Mouse (Mus musculus): ENCODE data around the gene Egr4. TPM values are rescaled to one million over a fixed set of nuclear protein-coding genes. Genes with fewer than 3 reads are reported as not detected.

The Egr4 gene
- not detected in 2 replicates for polyA plus RNA-seq (2015; fragmentation: Nextera tagmentation; extraction: Ambion mirVana)

DNA sequence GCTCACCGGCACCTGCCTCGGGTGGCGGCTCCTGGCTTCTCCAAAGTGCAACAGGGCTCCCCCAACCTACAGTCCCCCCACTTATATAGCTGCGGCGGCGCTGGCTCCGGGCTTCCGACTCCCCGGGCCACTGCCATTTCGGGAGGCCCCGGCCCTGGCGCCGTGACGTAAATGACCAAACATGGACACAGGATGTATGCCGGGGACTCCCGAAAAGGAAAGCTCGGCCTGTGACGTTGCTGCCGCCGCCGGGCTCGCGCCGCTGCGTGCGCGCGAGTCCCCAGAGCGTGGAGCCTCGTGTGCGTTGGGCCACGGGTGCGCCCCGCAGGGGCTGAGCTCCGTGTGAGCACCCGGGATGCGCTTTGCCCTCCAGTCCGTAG lies at the start of gene Egr4:
TSS of gene Egr4 (minus strand) at position 59 of the 380 bp plus-strand sequence.
- Histone ChIP-seq H3K27ac (ENCODE audit: low read length) (no peak within 1 kb of the TSS), H3K4me1 (ENCODE audit: control insufficient read depth, insufficient read depth, low read length) (peaks cover 14% of the 10 kb centered on the region), H3K4me3 (replicated peaks; ENCODE audit: low read length) (peak within 1 kb of the TSS; percentile 52), H3K9ac (ENCODE audit: low read length) (no peak within 1 kb of the TSS), H3K4me2 (ENCODE audit: low read depth, low read length) (peak within 1 kb of the TSS; percentile 83), H3K9me3 (replicated peaks; ENCODE audit: control insufficient read depth, low read length) (no peaks in the 10 kb centered on the region), H3K27me3 (ENCODE audit: control insufficient read depth, insufficient read depth, low read length) (peaks cover 50% of the 10 kb centered on the region), H3K36me3 (ENCODE audit: control insufficient read depth, insufficient read depth, low read length) (no peaks in the 10 kb centered on the region)
- under 1% methylated on average over 38 of the region's 38 CpGs for WGBS
- ATAC-seq (ENCODE audit: insufficient read depth, low FRiP score), result peak; percentile 49; the same call in 1 of the 2 replicates

DNA sequence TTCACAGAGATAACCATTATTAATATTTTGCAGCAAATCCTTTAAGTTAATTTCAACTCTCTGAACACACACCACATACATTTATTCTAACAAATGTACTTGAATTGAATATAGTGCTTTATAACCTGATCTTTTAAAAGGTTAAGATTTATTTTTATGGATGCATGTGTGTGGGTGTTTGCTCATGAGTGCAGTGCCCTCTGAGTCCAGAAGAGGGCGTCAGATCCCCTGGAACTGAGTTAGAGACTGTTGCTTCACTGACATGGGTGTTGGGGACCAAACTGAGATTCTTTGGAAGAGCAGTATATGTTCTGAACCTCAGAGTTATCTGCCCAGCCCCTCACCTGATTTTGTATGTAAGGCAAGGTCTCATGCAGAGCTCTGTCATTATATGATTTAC lies 49.0 kb upstream of the Egr4 start:
- no peaks in the 10 kb centered on the region for H3K9me3 ChIP-seq (replicated peaks; ENCODE audit: control insufficient read depth, low read length)
- WGBS, result 28% methylated on average over 1 of the region's 1 CpGs
- H3K4me3 ChIP-seq (replicated peaks; ENCODE audit: low read length), result no peak overlapping the region
- H3K4me1 ChIP-seq (ENCODE audit: control insufficient read depth, insufficient read depth, low read length), result no peaks in the 10 kb centered on the region
- H3K4me2 ChIP-seq (ENCODE audit: low read depth, low read length), result no peak overlapping the region
- H3K36me3 ChIP-seq (ENCODE audit: control insufficient read depth, insufficient read depth, low read length), result no peaks in the 10 kb centered on the region
- H3K27ac ChIP-seq (ENCODE audit: low read length), result no peak overlapping the region
- no peaks in the 10 kb centered on the region for H3K27me3 ChIP-seq (ENCODE audit: control insufficient read depth, insufficient read depth, low read length)
- no peak overlapping the region for H3K9ac ChIP-seq (ENCODE audit: low read length)
- ATAC-seq (ENCODE audit: insufficient read depth, low FRiP score), result no peak

DNA sequence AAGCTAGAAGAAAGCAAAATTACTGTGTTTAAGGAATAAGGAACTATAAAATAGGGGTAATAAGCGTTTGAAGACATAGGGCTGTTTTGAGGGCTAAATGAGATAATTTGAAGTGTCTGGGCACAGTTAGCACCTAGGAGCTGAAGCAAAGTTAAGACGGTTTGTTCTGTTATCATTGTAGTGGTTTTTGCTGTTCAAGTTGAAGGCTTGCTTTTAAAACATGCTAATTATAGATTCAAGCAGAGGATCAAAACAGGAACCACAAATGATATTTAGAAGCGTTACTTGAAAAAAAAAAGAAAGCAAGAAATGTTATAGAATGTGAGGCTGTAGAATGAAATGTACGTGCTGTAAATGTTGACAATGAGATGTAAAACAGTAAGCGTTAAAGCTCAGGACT lies 34.3 kb upstream of the Egr4 start:
- no peak for ATAC-seq (ENCODE audit: insufficient read depth, low FRiP score)

DNA sequence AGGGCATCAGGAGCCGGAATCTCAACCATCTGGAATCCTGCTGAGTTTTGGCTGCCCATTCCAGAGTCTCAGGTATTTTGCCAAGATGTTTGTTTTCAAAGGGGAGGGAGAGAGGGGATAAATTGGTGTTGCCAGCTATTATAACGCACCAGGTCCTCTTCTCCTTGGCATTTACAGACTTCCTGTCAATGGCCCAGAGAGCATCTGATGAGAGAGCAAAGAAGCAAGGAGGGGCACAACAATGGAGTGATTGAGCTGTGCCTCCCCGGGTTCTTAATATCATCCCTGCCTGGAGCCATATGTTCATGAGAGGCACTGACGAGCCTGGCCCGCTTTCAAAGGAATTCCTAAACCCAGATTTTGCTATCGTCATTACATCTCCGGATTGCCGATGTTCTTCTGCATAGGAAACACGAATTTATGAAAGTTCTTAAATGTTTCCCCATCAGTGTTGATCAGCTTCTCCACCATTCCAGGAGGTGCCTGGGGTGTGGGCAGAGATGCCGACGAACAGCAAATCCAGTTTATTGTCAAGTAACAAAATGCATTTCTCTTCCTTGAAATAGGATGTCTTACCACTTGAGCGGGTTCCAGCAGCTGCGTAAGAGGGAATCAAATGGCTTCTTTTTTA lies 31.0 kb upstream of the Egr4 start:
- no peaks in the 10 kb centered on the region for H3K27me3 ChIP-seq (ENCODE audit: control insufficient read depth, insufficient read depth, low read length)
- WGBS, result 72% methylated on average over 13 of the region's 13 CpGs
- H3K36me3 ChIP-seq (ENCODE audit: control insufficient read depth, insufficient read depth, low read length), result no peaks in the 10 kb centered on the region
- H3K9me3 ChIP-seq (replicated peaks; ENCODE audit: control insufficient read depth, low read length), result no peaks in the 10 kb centered on the region
- no peak for ATAC-seq (ENCODE audit: insufficient read depth, low FRiP score)
- no peak overlapping the region for H3K4me3 ChIP-seq (replicated peaks; ENCODE audit: low read length)
- no peak overlapping the region for H3K4me2 ChIP-seq (ENCODE audit: low read depth, low read length)
- no peaks in the 10 kb centered on the region for H3K4me1 ChIP-seq (ENCODE audit: control insufficient read depth, insufficient read depth, low read length)
- H3K27ac ChIP-seq (ENCODE audit: low read length), result no peak overlapping the region
- H3K9ac ChIP-seq (ENCODE audit: low read length), result no peak overlapping the region

More for the DNA sequence above, 34.3 kb upstream of the Egr4 start:
- WGBS, result 83% methylated on average over 5 of the region's 5 CpGs
- Histone ChIP-seq H3K4me1 (ENCODE audit: control insufficient read depth, insufficient read depth, low read length) (no peaks in the 10 kb centered on the region), H3K4me3 (replicated peaks; ENCODE audit: low read length) (no peak overlapping the region), H3K36me3 (ENCODE audit: control insufficient read depth, insufficient read depth, low read length) (no peaks in the 10 kb centered on the region), H3K9ac (ENCODE audit: low read length) (no peak overlapping the region), H3K27ac (ENCODE audit: low read length) (no peak overlapping the region), H3K27me3 (ENCODE audit: control insufficient read depth, insufficient read depth, low read length) (no peaks in the 10 kb centered on the region), H3K9me3 (replicated peaks; ENCODE audit: control insufficient read depth, low read length) (no peaks in the 10 kb centered on the region), H3K4me2 (ENCODE audit: low read depth, low read length) (no peak overlapping the region)

DNA sequence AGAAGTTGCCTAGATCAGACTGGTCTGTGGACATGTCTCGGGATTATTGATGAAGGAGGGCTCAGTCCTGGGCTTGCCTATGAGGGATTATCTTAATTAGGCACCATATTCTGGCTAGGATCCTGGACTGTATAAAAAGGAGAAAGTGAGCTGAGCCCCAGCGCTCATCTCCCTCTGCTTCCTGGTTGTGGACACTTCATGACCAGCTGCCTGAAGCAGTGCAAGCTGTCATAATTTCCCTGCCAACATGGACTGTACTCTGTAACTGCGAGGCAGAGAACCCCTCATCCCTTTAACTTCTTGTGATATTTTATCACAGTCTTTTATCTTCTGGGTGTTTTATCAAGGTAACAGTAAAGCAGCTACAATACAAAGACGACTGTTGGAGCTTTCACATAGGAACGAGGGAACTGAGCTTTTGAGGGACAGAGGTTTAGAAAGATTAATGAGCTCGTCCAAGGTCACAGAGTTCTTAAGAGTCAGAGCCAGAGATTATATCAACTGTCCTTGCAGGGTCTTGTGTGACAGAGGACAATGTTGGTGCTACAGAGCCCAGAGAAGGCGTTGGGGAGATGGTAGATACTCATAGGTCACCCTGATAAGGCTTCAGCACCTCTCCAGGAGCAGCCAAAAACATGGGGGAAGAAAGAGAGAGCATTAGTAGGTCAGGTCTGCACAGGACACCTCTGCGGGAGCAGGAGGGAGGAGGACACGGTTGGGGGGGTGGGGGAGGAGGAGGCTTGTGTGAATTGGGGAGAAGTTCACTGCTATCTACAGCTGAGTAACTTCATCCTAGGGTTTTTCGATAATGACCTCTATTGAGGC lies 30.2 kb upstream of the Egr4 start:
- H3K36me3 ChIP-seq (ENCODE audit: control insufficient read depth, insufficient read depth, low read length), result no peaks in the 10 kb centered on the region
- no peak overlapping the region for H3K9ac ChIP-seq (ENCODE audit: low read length)
- no peaks in the 10 kb centered on the region for H3K9me3 ChIP-seq (replicated peaks; ENCODE audit: control insufficient read depth, low read length)
- H3K4me1 ChIP-seq (ENCODE audit: control insufficient read depth, insufficient read depth, low read length), result no peaks in the 10 kb centered on the region
- no peak for ATAC-seq (ENCODE audit: insufficient read depth, low FRiP score)
- H3K4me3 ChIP-seq (replicated peaks; ENCODE audit: low read length), result no peak overlapping the region
- WGBS, result 68% methylated on average over 10 of the region's 10 CpGs
- no peak overlapping the region for H3K4me2 ChIP-seq (ENCODE audit: low read depth, low read length)
- H3K27me3 ChIP-seq (ENCODE audit: control insufficient read depth, insufficient read depth, low read length), result no peaks in the 10 kb centered on the region
- no peak overlapping the region for H3K27ac ChIP-seq (ENCODE audit: low read length)

DNA sequence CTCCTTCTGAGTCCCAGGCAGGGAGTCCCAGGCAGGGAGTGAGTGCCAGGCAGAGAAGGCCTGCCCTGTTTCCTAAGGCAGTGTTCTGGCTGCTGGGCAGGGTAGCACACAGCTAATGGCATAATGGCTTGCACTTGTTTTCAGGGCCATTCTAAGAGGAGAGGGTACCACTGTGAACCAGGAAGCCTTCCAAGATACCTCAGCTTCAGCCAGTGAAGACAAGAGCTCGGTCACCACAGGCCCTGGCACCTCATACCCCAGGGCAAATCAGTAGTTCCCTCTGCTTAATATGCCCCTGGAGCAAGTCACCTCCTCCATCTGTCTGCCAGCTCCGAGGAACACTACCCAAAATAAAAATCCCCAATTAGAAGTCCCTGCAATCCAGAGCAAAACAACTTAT lies 9.4 kb upstream of the Egr4 start:
- Histone ChIP-seq H3K4me1 (ENCODE audit: control insufficient read depth, insufficient read depth, low read length) (no peaks in the 10 kb centered on the region), H3K36me3 (ENCODE audit: control insufficient read depth, insufficient read depth, low read length) (no peaks in the 10 kb centered on the region), H3K4me2 (ENCODE audit: low read depth, low read length) (no peak overlapping the region), H3K27me3 (ENCODE audit: control insufficient read depth, insufficient read depth, low read length) (no peaks in the 10 kb centered on the region), H3K9ac (ENCODE audit: low read length) (no peak overlapping the region), H3K4me3 (replicated peaks; ENCODE audit: low read length) (no peak overlapping the region), H3K9me3 (replicated peaks; ENCODE audit: control insufficient read depth, low read length) (no peaks in the 10 kb centered on the region), H3K27ac (ENCODE audit: low read length) (no peak overlapping the region)
- ATAC-seq (ENCODE audit: insufficient read depth, low FRiP score), result no peak
- WGBS, result 78% methylated on average over 2 of the region's 2 CpGs

DNA sequence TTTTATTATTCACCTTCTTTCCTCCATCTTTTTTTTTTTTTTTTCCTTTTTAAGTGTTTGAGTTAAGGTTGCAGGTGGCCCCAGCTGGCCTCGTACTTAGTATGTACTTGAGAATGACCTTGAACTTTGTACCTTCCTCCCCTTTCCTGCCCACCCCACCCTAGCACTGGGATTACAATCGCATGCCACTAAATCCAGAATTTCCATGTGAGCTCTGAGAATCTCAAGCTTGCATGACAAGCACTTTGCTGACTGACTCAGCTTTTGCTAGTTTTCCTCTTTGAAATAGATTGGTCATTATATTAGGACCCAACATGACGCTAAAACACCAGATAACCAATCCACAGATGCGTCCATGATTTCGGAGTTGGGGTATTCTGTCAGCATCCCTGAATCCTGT lies 8.6 kb upstream of the Egr4 start:
- no peak overlapping the region for H3K4me2 ChIP-seq (ENCODE audit: low read depth, low read length)
- H3K9me3 ChIP-seq (replicated peaks; ENCODE audit: control insufficient read depth, low read length), result no peaks in the 10 kb centered on the region
- no peaks in the 10 kb centered on the region for H3K4me1 ChIP-seq (ENCODE audit: control insufficient read depth, insufficient read depth, low read length)
- 85% methylated on average over 5 of the region's 5 CpGs for WGBS
- H3K27ac ChIP-seq (ENCODE audit: low read length), result no peak overlapping the region
- no peak overlapping the region for H3K9ac ChIP-seq (ENCODE audit: low read length)
- H3K36me3 ChIP-seq (ENCODE audit: control insufficient read depth, insufficient read depth, low read length), result no peaks in the 10 kb centered on the region
- no peak for ATAC-seq (ENCODE audit: insufficient read depth, low FRiP score)
- H3K4me3 ChIP-seq (replicated peaks; ENCODE audit: low read length), result no peak overlapping the region
- no peaks in the 10 kb centered on the region for H3K27me3 ChIP-seq (ENCODE audit: control insufficient read depth, insufficient read depth, low read length)

DNA sequence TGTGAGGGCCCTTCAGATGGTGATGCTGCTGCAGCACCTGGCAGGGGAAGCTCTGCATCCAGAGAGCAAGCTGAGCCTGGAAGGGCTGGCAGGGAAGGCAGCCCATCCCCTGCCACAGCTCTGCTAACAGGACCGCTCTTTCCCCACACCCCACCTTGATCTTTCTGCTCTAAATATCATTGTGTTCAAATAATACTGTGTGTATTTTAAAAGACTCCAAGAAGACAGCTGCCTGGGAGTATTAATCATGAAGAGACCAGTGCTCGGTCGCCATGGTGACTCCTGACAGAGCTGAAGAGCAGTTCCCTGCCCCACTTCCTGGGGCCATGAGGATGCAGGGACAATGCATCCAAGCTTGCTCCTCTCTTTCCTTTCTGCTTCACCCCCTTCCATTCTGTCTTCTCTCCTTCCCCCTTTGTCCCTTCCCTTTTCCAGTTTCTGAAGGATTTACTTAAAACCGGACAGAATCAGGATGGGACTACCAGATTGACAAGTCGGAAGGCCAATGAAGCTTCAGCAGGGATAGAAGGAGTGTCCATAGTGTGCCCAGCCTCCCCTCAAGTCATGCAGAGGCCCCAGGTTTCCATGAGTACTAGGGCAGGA lies 4.8 kb upstream of the Egr4 start:
- Histone ChIP-seq H3K4me2 (ENCODE audit: low read depth, low read length) (no peak overlapping the region), H3K36me3 (ENCODE audit: control insufficient read depth, insufficient read depth, low read length) (no peaks in the 10 kb centered on the region), H3K4me3 (replicated peaks; ENCODE audit: low read length) (no peak overlapping the region), H3K4me1 (ENCODE audit: control insufficient read depth, insufficient read depth, low read length) (peaks cover 2% of the 10 kb centered on the region), H3K27ac (ENCODE audit: low read length) (no peak overlapping the region), H3K9ac (ENCODE audit: low read length) (no peak overlapping the region), H3K9me3 (replicated peaks; ENCODE audit: control insufficient read depth, low read length) (no peaks in the 10 kb centered on the region), H3K27me3 (ENCODE audit: control insufficient read depth, insufficient read depth, low read length) (peaks cover 23% of the 10 kb centered on the region)
- no peak for ATAC-seq (ENCODE audit: insufficient read depth, low FRiP score)
- WGBS, result 37% methylated on average over 5 of the region's 5 CpGs

DNA sequence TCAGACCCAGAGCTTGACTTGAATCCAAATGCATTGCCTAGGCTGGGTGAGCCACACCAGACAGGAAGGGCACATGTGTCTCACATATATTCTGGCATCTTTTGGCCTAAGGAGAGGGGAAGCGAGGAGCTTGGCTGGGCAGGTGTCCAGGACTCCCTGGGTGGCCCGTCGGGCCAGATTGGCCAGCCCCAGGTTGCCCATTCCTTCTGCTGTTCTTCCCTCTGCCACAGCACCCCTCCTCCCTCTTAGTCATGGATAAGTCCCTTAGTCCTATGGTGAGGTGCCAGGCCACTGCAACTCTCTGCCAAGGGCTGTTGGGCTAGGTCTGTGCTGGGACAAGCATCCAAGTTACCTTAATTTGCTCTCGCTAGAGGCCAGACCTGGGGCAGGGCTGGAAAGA lies 2.6 kb upstream of the Egr4 start:
- Histone ChIP-seq H3K27ac (ENCODE audit: low read length) (no peak overlapping the region), H3K9me3 (replicated peaks; ENCODE audit: control insufficient read depth, low read length) (no peaks in the 10 kb centered on the region), H3K36me3 (ENCODE audit: control insufficient read depth, insufficient read depth, low read length) (no peaks in the 10 kb centered on the region), H3K4me3 (replicated peaks; ENCODE audit: low read length) (no peak overlapping the region), H3K4me1 (ENCODE audit: control insufficient read depth, insufficient read depth, low read length) (peaks cover 14% of the 10 kb centered on the region), H3K27me3 (ENCODE audit: control insufficient read depth, insufficient read depth, low read length) (peaks cover 46% of the 10 kb centered on the region), H3K9ac (ENCODE audit: low read length) (no peak overlapping the region), H3K4me2 (ENCODE audit: low read depth, low read length) (no peak overlapping the region)
- WGBS, result 71% methylated on average over 4 of the region's 4 CpGs
- ATAC-seq (ENCODE audit: insufficient read depth, low FRiP score), result no peak
